Mouse (Mus musculus): ENCODE results near the gene Synm. TPM values are rescaled to one million over a fixed set of nuclear protein-coding genes. Genes with fewer than 3 reads are reported as not detected.

Synm gene
- polyA plus RNA-seq (2012; rRNA removed; ENCODE audit: low replicate concordance), result 4.1 and 12.6 TPM in 2 replicates

DNA sequence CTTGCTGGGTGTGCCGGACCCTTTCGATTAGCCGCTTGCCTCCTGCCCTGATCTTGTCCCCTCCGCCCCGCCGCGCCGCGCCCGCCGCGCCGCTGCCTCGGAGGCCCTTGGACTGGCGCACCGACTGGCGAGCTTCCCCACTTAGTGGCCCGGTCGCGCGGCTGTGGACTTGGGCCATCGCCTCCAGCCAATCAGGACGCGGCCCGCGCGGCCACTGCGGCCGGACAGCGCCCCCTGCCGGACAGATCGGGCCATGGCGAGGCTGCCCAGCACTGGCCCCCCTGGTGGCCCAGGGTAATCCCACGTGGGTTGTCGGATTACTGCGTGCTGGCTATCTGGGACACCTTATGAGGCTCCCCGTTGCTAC lies at the start of gene Synm:
Synm (minus strand) TSS at position 114 of the 367 bp plus-strand sequence.

Other genes starting within 250 kb of the Synm start
- gene Lrrc28, start 114.5 kb downstream of the Synm start, polyA plus RNA-seq (2012; rRNA removed; ENCODE audit: low replicate concordance), result 30.2 and 32.2 TPM in 2 replicates
- gene Ttc23, start 112.3 kb downstream of the Synm start, polyA plus RNA-seq (2012; rRNA removed; ENCODE audit: low replicate concordance), result 8.8 and 13.2 TPM in 2 replicates
- 4.5 and 15.1 TPM in 2 replicates for gene Igf1r, start 193.1 kb upstream of the Synm start, polyA plus RNA-seq (2012; rRNA removed; ENCODE audit: low replicate concordance)